Mouse (Mus musculus) Patski (cell line): ENCODE results near the gene Snx29. TPM values are rescaled to one million over a fixed set of nuclear protein-coding genes. Genes with fewer than 3 reads are reported as not detected.

Source experiments
- ATAC-seq: fragments of 100-300 bp; one replicate; pipeline ENCODE4 v1.8.0; 2021
- CTCF ChIA-PET: fragments of 350-600 bp; sonication (Branson Sonifier 250); formaldehyde crosslinking; loops from one replicate; lab custom pipeline; 2022; ENCODE audit warnings: inconsistent platforms; lab: Charles Lee
- POLR2A ChIA-PET: fragments of 350-600 bp; sonication (Branson Sonifier 250); formaldehyde crosslinking; loops from one replicate; lab custom pipeline; 2022; ENCODE audit warnings: antibody characterized with exemption, inconsistent platforms; lab: Charles Lee
- DNase-seq: peaks from one replicate; pipeline ENCODE4 v3.0.0-alpha.2; 2011; ENCODE audit warnings: low read depth, low spot score
- H3K27me3 ChIP-seq: fragments of 371-371 bp; one replicate; pipeline ENCODE4 v1.5.1; 2021
- CTCF ChIP-seq: fragments of 100-300 bp; IDR thresholded peaks from one replicate; pipeline ENCODE4 v1.5.1; 2021
- in situ Hi-C: fragments of 300-500 bp; cut with MboI; formaldehyde crosslinking; loops from 3 replicates; pipeline ENCODE4 v1.11.1; 2018; ENCODE audit warnings: low pct_unique_long_range_greater_than_20kb, mixed read lengths
- polyA plus RNA-seq: library from polyadenylated mRNA; unstranded; gene quantifications from one replicate; pipeline ENCODE4 v1.2.3, GENCODE M21; 2021

The Snx29 gene
- polyA plus RNA-seq, 1 experiment from 2014 or later: 11.9 TPM

DNA sequence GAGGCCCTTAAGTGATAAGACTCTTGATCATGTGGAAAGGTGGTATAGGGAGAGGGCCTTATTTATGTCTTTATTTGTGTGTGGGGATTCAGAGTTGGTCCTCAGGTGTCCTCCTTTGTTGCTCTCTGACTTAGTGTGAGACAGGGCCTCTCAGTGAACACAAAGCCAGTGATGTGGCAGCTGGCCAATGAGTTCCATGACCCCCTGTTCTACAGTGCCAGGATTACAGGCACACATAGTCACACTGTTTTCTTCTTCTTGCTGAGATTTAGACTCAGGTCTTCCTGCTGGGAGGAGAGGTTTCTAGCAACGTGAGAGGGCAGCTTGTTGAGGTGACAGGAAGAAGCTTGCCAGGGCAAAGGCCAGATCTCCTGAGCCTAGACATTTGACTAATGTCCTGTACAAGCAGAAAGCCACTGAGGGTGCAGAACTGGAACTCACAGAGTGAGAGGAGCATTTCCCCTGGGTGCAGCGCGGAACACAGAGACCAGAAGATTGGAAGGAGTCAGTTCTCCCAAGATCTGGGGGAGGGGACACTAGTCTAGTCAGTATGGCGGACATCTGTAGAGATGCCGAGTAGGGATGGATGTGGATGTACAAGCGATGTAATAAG is 151.3 kb downstream of the Snx29 start:
- no peak for DNase-seq
- no peaks in the 10 kb centered on the region for H3K27me3 ChIP-seq
- TF ChIP-seq CTCF: no peak
- ChIA-PET CTCF (interaction anchor here (0.8 to 4.5 kb wide), 6 partner anchors 16 to 33 kb away, joined by 3 to 36 read pairs (median 5); no protein-coding TSS in a partner anchor), POLR2A (interaction anchor here (0.7 to 4.0 kb wide), 3 partner anchors 26 to 32 kb away, joined by 3 to 29 read pairs (median 4); no protein-coding TSS in a partner anchor)
- in situ Hi-C loops: loop anchor here (5.0 to 25.0 kb wide), 4 partner anchors 33 to 463 kb away; no protein-coding TSS in a partner anchor
- no peak for ATAC-seq

DNA sequence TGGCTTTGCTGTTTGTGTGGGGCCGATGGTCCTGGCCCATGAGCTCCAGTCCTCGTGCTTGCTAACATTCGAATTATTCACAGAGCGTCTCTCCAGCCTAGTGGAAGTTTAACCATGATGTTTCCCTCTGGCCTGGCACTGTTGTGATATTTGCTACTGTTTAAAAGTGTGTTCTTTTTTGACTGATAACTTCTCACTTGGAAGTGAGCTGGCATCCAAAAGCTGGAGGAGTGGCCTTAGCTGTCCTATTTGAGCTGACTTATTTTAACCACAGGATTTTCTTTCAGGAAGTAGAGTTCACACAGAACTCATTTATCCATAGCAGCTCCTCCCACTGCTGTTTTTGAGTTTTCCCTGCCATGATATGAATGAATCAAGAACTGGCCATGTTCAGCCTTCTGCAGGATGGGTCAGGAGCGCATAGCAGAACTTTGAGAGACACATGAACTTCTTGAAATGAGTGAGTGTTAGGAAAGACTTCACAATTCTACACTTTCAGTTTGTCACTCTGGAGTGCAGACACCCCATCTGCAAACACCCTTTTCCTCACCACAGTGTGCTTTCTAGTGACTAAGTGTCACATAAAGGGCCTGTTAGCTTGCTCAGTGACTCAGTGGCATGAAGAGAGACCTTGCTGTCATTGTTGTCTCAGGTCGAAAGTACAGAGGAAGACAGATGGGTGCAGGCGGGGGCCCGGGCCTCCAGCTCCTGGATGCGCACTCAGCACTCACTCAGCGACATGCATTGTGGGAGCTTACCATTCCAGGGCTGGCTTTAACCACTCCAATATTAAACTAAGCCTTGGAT is 152.6 kb downstream of the Snx29 start:
- no peaks in the 10 kb centered on the region for H3K27me3 ChIP-seq
- CTCF ChIA-PET: interaction anchor here (0.8 to 4.5 kb wide), 8 partner anchors 15 to 113 kb away, joined by 3 to 36 read pairs (median 6); no protein-coding TSS in a partner anchor
- in situ Hi-C loops: no loop called here
- POLR2A ChIA-PET: interaction anchor here (0.7 to 4.0 kb wide), 6 partner anchors 20 to 58 kb away, joined by 3 to 29 read pairs (median 4); no protein-coding TSS in a partner anchor
- ATAC-seq: peak; percentile 52
- no peak for TF ChIP-seq CTCF
- DNase-seq: peak; percentile 68

DNA sequence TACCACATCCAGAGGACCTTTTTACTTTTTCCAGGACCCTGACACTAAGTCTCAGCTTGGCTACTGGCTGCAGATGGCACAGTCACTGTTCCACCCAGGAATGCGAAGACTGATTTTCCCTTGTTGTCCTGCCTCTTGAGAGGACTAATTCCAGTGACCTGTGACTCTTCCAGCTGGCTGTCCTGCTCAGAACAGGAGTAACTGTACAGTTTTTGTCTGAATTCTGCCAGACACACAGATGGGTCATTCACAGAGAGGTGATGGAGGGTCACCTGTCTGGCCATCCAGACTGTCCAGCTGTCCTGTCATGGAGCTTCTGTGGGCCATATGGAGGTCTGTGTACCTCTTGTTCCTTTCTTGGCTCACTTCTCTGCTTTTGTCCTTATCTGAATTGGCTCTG is 153.6 kb downstream of the Snx29 start:
- CTCF ChIA-PET: interaction anchor here (1.8 to 4.5 kb wide), 4 partner anchors 14 to 89 kb away, joined by 5 to 36 read pairs (median 10); no protein-coding TSS in a partner anchor
- H3K27me3 ChIP-seq: no peaks in the 10 kb centered on the region
- no peak for DNase-seq
- no peak for ATAC-seq
- POLR2A ChIA-PET: interaction anchor here (1.4 to 4.0 kb wide), 3 partner anchors 19 to 34 kb away, joined by 4 to 29 read pairs (median 6); no protein-coding TSS in a partner anchor
- in situ Hi-C loops: no loop called here
- TF ChIP-seq CTCF: no peak

DNA sequence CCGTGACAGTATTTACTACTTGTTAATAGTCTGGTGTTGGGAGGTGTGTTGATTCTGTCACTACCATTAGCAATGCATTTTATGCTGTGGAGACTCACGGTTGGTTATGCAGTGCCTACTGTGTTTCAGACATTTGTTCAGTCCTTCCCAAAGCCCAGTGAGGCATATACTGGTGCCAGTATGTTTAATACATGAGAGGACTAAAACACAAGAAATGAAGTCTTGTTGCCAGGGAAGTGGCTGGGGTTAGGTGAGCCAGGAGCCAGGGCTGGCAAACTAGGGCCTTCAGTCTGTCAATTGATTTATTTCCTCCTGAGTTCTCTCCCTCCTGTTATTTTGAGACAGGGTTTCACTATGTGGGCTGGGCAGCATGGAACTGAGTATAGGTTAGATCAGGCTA is 154.3 kb downstream of the Snx29 start:
- no peaks in the 10 kb centered on the region for H3K27me3 ChIP-seq
- no peak for TF ChIP-seq CTCF
- ChIA-PET CTCF (interaction anchor here (4.5 kb wide), 1 partner anchor 23 kb away, joined by 36 read pairs; no protein-coding TSS in a partner anchor), POLR2A (interaction anchor here (4.0 kb wide), 1 partner anchor 23 kb away, joined by 29 read pairs; no protein-coding TSS in a partner anchor)
- ATAC-seq (no peak), DNase-seq (no peak)
- in situ Hi-C loops: no loop called here

DNA sequence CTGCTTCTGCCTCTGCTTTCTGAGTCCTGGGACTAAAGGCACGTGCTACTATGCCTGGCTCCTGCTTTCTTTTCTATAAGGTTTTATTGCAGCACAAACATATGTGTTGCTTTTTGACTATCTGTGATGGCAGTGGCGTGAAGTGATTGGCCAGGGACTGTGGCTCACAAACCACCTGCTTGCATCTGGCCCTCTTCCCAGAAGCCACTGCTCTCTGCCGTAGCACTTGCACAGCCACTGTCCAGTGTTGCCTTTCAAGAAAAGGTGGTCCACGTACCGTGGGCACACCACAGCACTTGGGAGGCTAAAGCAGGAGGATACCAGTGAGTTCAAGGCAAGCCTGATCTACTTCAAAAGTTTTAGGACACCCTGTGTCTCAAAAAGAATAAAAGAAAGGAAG is 154.9 kb downstream of the Snx29 start:
- no peaks in the 10 kb centered on the region for H3K27me3 ChIP-seq
- TF ChIP-seq CTCF: no peak
- ATAC-seq (no peak), DNase-seq (no peak)
- CTCF ChIA-PET: no interaction called here
- POLR2A ChIA-PET: no interaction called here
- in situ Hi-C loops: no loop called here

DNA sequence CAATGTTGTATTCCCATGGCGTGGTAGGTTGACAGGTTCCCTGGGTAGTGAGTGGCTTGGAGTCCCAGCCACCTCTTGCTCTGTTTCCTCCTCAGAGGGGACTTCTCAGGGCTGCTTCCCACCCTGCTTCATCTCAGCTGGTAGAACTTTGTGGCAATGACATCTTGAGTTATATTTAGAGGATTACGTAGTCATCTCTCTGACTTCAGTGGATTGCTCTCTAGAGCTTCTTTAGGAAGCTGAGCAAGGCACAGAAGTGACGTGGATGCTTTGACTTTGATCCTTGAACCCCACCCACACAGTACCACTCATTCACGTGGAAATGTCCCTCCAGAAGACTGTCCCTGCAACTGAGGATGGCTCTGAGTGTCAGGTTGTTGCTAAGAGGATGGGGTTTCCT is 156.9 kb downstream of the Snx29 start:
- POLR2A ChIA-PET: no interaction called here
- CTCF ChIA-PET: interaction anchor here (1.0 to 4.3 kb wide), 3 partner anchors 11 to 17 kb away, joined by 3 to 17 read pairs (median 9); no protein-coding TSS in a partner anchor
- in situ Hi-C loops: no loop called here
- ATAC-seq (no peak), DNase-seq (no peak)
- H3K27me3 ChIP-seq: no peaks in the 10 kb centered on the region
- no peak for TF ChIP-seq CTCF

DNA sequence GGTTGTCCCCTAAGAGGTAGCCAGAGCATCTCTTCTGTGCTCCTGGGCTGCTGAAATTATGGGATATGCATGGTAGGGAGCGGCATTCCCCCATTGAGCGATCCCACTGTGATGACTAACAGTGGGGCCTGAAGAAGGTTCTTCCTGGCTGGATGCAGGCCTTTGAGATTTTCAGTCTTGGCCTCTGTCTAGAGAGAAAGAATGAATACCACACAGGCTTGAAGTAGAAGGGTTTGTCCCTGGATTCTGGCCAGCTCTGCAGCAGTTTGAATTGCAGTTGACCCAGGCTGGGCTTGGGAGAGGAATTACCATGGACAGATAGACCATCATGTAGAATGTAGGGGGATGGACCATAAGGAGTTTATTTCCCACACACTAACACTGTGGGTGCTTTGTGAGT is 159.5 kb downstream of the Snx29 start:
- no peak for DNase-seq
- in situ Hi-C loops: no loop called here

DNA sequence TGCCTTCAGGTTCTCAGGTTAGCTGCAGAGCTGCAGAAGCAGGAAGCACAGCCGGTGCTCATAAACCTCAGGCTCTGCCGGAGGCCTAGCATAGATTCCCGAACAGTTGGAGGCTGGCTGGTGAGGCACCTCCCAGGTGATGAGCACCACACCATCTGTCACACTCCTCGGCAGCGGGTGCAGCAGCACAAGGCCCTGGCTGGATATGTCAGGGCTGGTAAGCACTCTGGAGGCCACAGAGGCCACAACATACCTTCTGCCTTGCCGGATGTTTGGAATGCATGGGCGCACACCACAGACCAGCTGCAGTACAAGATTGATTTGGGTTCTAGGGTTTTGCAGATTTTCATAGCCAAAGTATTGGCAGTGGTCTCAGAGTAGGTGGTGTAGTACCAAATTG is 172.2 kb downstream of the Snx29 start:
- in situ Hi-C loops: no loop called here
- ChIA-PET CTCF (interaction anchor here (1.7 to 2.8 kb wide), 2 partner anchors 10 to 16 kb away, joined by 4 to 9 read pairs; no protein-coding TSS in a partner anchor), POLR2A (interaction anchor here (1.7 kb wide), 1 partner anchor 19 kb away, joined by 4 read pairs; no protein-coding TSS in a partner anchor)
- no peak for ATAC-seq
- TF ChIP-seq CTCF: no peak
- no peaks in the 10 kb centered on the region for H3K27me3 ChIP-seq
- no peak for DNase-seq

More for the DNA sequence above, 159.5 kb downstream of the Snx29 start:
- no peaks in the 10 kb centered on the region for H3K27me3 ChIP-seq
- ATAC-seq: no peak
- ChIA-PET CTCF (interaction anchor here (1.4 to 4.3 kb wide), 2 partner anchors 9 to 19 kb away, joined by 4 to 17 read pairs; no protein-coding TSS in a partner anchor), POLR2A (no interaction called here)
- no peak for TF ChIP-seq CTCF

DNA sequence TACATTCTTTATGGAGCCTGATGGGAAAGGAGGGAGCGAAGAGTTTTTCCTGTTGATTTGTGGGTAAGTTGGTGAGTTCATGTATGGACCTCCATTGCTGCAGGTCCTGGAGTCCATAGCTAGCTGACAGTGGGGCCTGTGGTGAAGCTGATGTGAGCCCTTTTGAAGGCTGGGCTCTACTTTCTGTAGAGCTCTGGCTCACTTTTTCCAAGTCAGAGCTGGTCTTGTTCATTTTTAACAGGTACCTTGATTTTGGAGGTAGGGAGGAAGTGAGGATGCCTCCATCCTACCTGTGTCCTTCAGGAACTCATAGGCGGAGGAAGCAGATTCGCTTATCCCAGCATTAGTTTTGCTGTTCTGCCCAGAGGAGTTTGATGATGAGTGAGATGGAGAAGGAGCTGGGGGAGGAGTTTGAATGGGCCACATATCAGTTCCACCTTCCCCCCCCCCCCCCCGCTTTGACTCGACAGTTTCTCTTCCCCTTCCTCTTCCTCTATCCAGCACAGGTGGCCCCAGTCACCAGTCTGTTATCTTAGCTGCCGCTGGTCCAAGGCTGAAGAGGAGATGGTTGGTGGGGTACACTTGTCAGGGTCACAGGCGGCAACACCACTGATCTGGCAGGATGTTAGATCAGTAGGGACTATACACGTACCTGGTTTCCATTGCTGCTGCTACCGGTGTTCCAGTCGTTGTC is 173.4 kb downstream of the Snx29 start:
- DNase-seq (no peak), ATAC-seq (no peak)
- H3K27me3 ChIP-seq: no peaks in the 10 kb centered on the region
- POLR2A ChIA-PET: interaction anchor here (1.7 kb wide), 1 partner anchor 21 kb away, joined by 4 read pairs; no protein-coding TSS in a partner anchor
- in situ Hi-C loops: no loop called here
- CTCF ChIA-PET: interaction anchor here (1.7 to 2.8 kb wide), 4 partner anchors 9 to 23 kb away, joined by 4 to 9 read pairs (median 6); no protein-coding TSS in a partner anchor
- no peak for TF ChIP-seq CTCF
